Mouse (Mus musculus) erythroblast, embryonic 14.5 days (primary cell): ENCODE measurements at regions not wholly inside any gene's neighbourhood (a gene's known extent, or its start where the extent isn't known, plus 50 kb on each side); places are given as distances from the start of the nearest gene placed in this dataset.

Experiments used
- H3K27me3 ChIP-seq: 2 replicates; pipeline ENCODE4 v1.6.1; 2012; ENCODE audit warnings: inconsistent platforms; ENCODE audit not compliant: control insufficient read depth
- H3K36me3 ChIP-seq: 2 replicates; pipeline ENCODE4 v1.6.1; 2012; ENCODE audit warnings: mild to moderate bottlenecking, inconsistent platforms; ENCODE audit not compliant: control insufficient read depth
- H3K4me1 ChIP-seq: 2 replicates; pipeline ENCODE4 v1.6.1; 2012; ENCODE audit warnings: inconsistent platforms; ENCODE audit not compliant: control insufficient read depth
- H3K4me3 ChIP-seq: replicated peaks from 2 replicates; pipeline ENCODE3; 2012; ENCODE audit warnings: moderate library complexity, mild to moderate bottlenecking, inconsistent platforms
- H3K9me3 ChIP-seq: 2 replicates; pipeline ENCODE4 v1.6.1; 2012; ENCODE audit warnings: low read length, inconsistent platforms, mixed read lengths; ENCODE audit not compliant: control insufficient read depth
- GATA1 ChIP-seq: IDR thresholded peaks from 2 replicates; pipeline ENCODE4 v1.6.1; 2012; ENCODE audit warnings: low read length, inconsistent platforms, mixed read lengths
- TAL1 ChIP-seq: IDR thresholded peaks from 3 replicates; pipeline ENCODE4 v1.6.1; 2012; ENCODE audit warnings: low read length, inconsistent platforms, mixed read lengths

GRCm38 (mm10) chr2:45194335-45194734 lies 77.1 kb upstream of the Zeb2 start:
- Histone ChIP-seq H3K4me1 (no peaks in the 10 kb centered on the region), H3K4me3 (no peak overlapping the region), H3K36me3 (no peaks in the 10 kb centered on the region), H3K9me3 (no peaks in the 10 kb centered on the region), H3K27me3 (no peaks in the 10 kb centered on the region)
- TF ChIP-seq GATA1 (no peak), TAL1 (no peak)

- Histone ChIP-seq H3K4me1 (peaks cover 28% of the 10 kb centered on the region), H3K27me3 (no peaks in the 10 kb centered on the region), H3K4me3 (no peak overlapping the region), H3K9me3 (no peaks in the 10 kb centered on the region), H3K36me3 (no peaks in the 10 kb centered on the region)
- TF ChIP-seq GATA1 (no peak), TAL1 (no peak)
These were observed 68.4 kb upstream of the Zeb2 start for GRCm38 (mm10) chr2:45185621-45185999.

- Histone ChIP-seq H3K4me3 (peak overlapping the region; percentile 44), H3K9me3 (no peaks in the 10 kb centered on the region), H3K36me3 (no peaks in the 10 kb centered on the region), H3K27me3 (no peaks in the 10 kb centered on the region), H3K4me1 (peaks cover 28% of the 10 kb centered on the region)
- TF ChIP-seq GATA1: no peak
- TF ChIP-seq TAL1: no peak
These were observed 67.8 kb upstream of the Zeb2 start for GRCm38 (mm10) chr2:45184704-45185620.

GRCm38 (mm10) chr2:45184149-45184548 lies 67.0 kb upstream of the Zeb2 start:
- Histone ChIP-seq H3K36me3 (no peaks in the 10 kb centered on the region), H3K4me3 (peak overlapping the region; percentile 31), H3K4me1 (peaks cover 28% of the 10 kb centered on the region), H3K27me3 (no peaks in the 10 kb centered on the region), H3K9me3 (no peaks in the 10 kb centered on the region)
- TF ChIP-seq TAL1: peak; percentile 48; the same call in 2 of the 3 replicates
- TF ChIP-seq GATA1: 0 out of 2 replicates have a peak, but pooled peaks have one; percentile 22

GRCm38 (mm10) chr2:45182876-45183275 lies 65.7 kb upstream of the Zeb2 start:
- Histone ChIP-seq H3K4me3 (no peak overlapping the region), H3K4me1 (peaks cover 28% of the 10 kb centered on the region), H3K36me3 (no peaks in the 10 kb centered on the region), H3K27me3 (no peaks in the 10 kb centered on the region), H3K9me3 (no peaks in the 10 kb centered on the region)
- TF ChIP-seq TAL1 (no peak), GATA1 (no peak)

GRCm38 (mm10) chr2:45181552-45181951 lies 64.4 kb upstream of the Zeb2 start:
- Histone ChIP-seq H3K9me3 (no peaks in the 10 kb centered on the region), H3K27me3 (no peaks in the 10 kb centered on the region), H3K4me3 (no peak overlapping the region), H3K4me1 (peaks cover 28% of the 10 kb centered on the region), H3K36me3 (no peaks in the 10 kb centered on the region)
- TF ChIP-seq TAL1: no peak
- TF ChIP-seq GATA1: no peak

GRCm38 (mm10) chr2:45178849-45179453 lies 61.8 kb upstream of the Zeb2 start:
- Histone ChIP-seq H3K9me3 (no peaks in the 10 kb centered on the region), H3K4me1 (peaks cover 12% of the 10 kb centered on the region), H3K36me3 (no peaks in the 10 kb centered on the region), H3K4me3 (no peak overlapping the region), H3K27me3 (no peaks in the 10 kb centered on the region)
- no peak for TF ChIP-seq GATA1
- no peak for TF ChIP-seq TAL1

GRCm38 (mm10) chr2:45172382-45172781 lies 55.2 kb upstream of the Zeb2 start:
- H3K9me3 ChIP-seq: no peaks in the 10 kb centered on the region
- TF ChIP-seq TAL1: no peak
- no peak for TF ChIP-seq GATA1
- H3K4me1 ChIP-seq: peaks cover 31% of the 10 kb centered on the region
- H3K4me3 ChIP-seq: peak overlapping the region; percentile 45
- no peaks in the 10 kb centered on the region for H3K36me3 ChIP-seq
- H3K27me3 ChIP-seq: no peaks in the 10 kb centered on the region

GRCm38 (mm10) chr2:45171520-45172173 lies 54.5 kb upstream of the Zeb2 start:
- TF ChIP-seq TAL1: peak; percentile 60; the same call in 2 of the 3 replicates
- no peak for TF ChIP-seq GATA1
- peaks cover 31% of the 10 kb centered on the region for H3K4me1 ChIP-seq
- H3K9me3 ChIP-seq: no peaks in the 10 kb centered on the region
- peak overlapping the region; percentile 45 for H3K4me3 ChIP-seq
- H3K36me3 ChIP-seq: no peaks in the 10 kb centered on the region
- H3K27me3 ChIP-seq: no peaks in the 10 kb centered on the region
